22 mouse cellular contexts compared by ENCODE assay signal in genomic region chr4:95865251-95865650, GRCm38 (mm10).
DNase-seq lines count a peak whose midpoint lies in the region; ATAC-seq and TF ChIP-seq lines count a peak whose summit lies in the region.
"Had no signal": no experiment of that assay in that cellular context is flagged by ENCODE, and none has a peak within 500 bp of the region (broad histone marks: within the 10 kb centered on the region; RNA-seq: fewer than 3 reads in every experiment).

No protein-coding gene starts in this region.

- no peak overlapping the region for H3ac ChIP-seq in C2C12 (ENCODE audit: control insufficient read depth, insufficient read length, low read depth)

- POLR2A ChIA-PET in Patski (lab: Charles Lee): no interaction called here

- in situ Hi-C loops in Patski (cut with MboI; ENCODE audit: low pct_unique_long_range_greater_than_20kb): loop anchor here (5.0 kb wide), 4 partner anchors 68 to 858 kb away; partner anchors contain the start of gene Jun

- no peak for DNase-seq in gastrocnemius, adult 2 months
- no peak for DNase-seq in gastrocnemius, adult 8-10 months (ENCODE audit: low spot score in 2 of 2)
- no peak for DNase-seq in Patski (ENCODE audit: low read depth, low spot score)
- DNase-seq in skeletal muscle tissue, adult 2 months (ENCODE audit: low read depth, low spot score): peak; percentile 38
- DNase-seq in embryo, embryonic 9.5 days (ENCODE audit: extremely low spot score): no peak
- DNase-seq: kidney, adult 18-20 months; kidney, postnatal 36 days; layer of hippocampus, postnatal 36 days; liver, embryonic 13.5 days; lung, adult 2 months; lung, postnatal 10 days; right cerebral cortex, postnatal 25 days; thymus, adult 18-20 months; thymus, postnatal 25 days had no signal

- no peaks in the 10 kb centered on the region for H3K27me3 ChIP-seq in C2C12 (ENCODE audit: control insufficient read depth, insufficient read depth, insufficient read length)
- H3K27me3 ChIP-seq in Patski: no peaks in the 10 kb centered on the region
- H3K27me3 ChIP-seq in kidney, embryonic 14.5 days (ENCODE audit: control insufficient read depth, insufficient read depth, low read length): no peaks in the 10 kb centered on the region
- H3K27me3 ChIP-seq: forebrain, embryonic 15.5 days; liver, embryonic 13.5 days; midbrain, embryonic 13.5 days had no signal

- H3K9ac ChIP-seq in kidney, embryonic 14.5 days (ENCODE audit: low read depth, low read length): no peak overlapping the region
- H3K9ac ChIP-seq: forebrain, embryonic 15.5 days; liver, embryonic 13.5 days; midbrain, embryonic 13.5 days had no signal

- H3K4me2 ChIP-seq in kidney, embryonic 14.5 days (replicated peaks; ENCODE audit: low read depth, low read length): no peak overlapping the region
- H3K4me2 ChIP-seq: forebrain, embryonic 15.5 days; liver, embryonic 13.5 days; midbrain, embryonic 13.5 days had no signal

- H3K79me3 ChIP-seq in C2C12 (ENCODE audit: low read depth): no peaks in the 10 kb centered on the region

- H3K27ac ChIP-seq in gastrocnemius, adult 2 months: peak overlapping the region; percentile 62; the same call in 1 of the 2 replicates
- no peak overlapping the region for H3K27ac ChIP-seq in kidney, embryonic 14.5 days (ENCODE audit: low read depth, low read length)
- H3K27ac ChIP-seq: forebrain, embryonic 10.5 days; forebrain, embryonic 15.5 days; liver, embryonic 13.5 days; macrophage; midbrain, embryonic 13.5 days; stomach, postnatal 0 days had no signal

- H3K4me1 ChIP-seq in kidney, embryonic 14.5 days (ENCODE audit: control insufficient read depth, insufficient read depth, low read length): peaks cover 19% of the 10 kb centered on the region; the same call in 1 of the 2 replicates
- H3K4me1 ChIP-seq: midbrain, embryonic 13.5 days had no signal

- no peaks in the 10 kb centered on the region for H3K36me3 ChIP-seq in C2C12 (ENCODE audit: control insufficient read depth, insufficient read depth)
- H3K36me3 ChIP-seq in kidney, embryonic 14.5 days (ENCODE audit: control insufficient read depth, insufficient read depth, low read length): no peaks in the 10 kb centered on the region
- H3K36me3 ChIP-seq: forebrain, embryonic 10.5 days; forebrain, embryonic 15.5 days; liver, embryonic 13.5 days; midbrain, embryonic 13.5 days had no signal

- WGBS in kidney, embryonic 14.5 days: 87% methylated on average over 5 of the region's 5 CpGs

- TF ChIP-seq CTCF in gastrocnemius, adult 2 months (IDR thresholded peaks at IDR 0.05): no peak
- TF ChIP-seq CTCF in C2C12 (IDR thresholded peaks at IDR 0.05; ENCODE audit: control insufficient read depth, insufficient read depth, insufficient read length) (no peak), Patski (IDR thresholded peaks at IDR 0.05) (no peak)

- intact Hi-C loops in gastrocnemius, adult 2 months (cut with DNase I): loop anchor here (10.0 kb wide), 2 partner anchors 310 to 480 kb away; partner anchors contain the start of gene Fggy

- no peaks in the 10 kb centered on the region for H3K9me3 ChIP-seq in kidney, embryonic 14.5 days (ENCODE audit: control insufficient read depth, low read length)
- H3K9me3 ChIP-seq: forebrain, embryonic 10.5 days; forebrain, embryonic 15.5 days; liver, embryonic 13.5 days; midbrain, embryonic 13.5 days had no signal

- peak; percentile 51 for ATAC-seq in Patski
- no peak for ATAC-seq in kidney, embryonic 14.5 days (ENCODE audit: low FRiP score, low TSS enrichment)
- ATAC-seq: CD4-positive, CD25-positive, alpha-beta regulatory T cell, adult 4 months; forebrain, embryonic 15.5 days; midbrain, embryonic 13.5 days had no signal

- H3K79me2 ChIP-seq in C2C12 (ENCODE audit: control insufficient read depth, insufficient read depth): no peaks in the 10 kb centered on the region

- CTCF ChIA-PET in Patski (lab: Charles Lee): interaction anchor here (1.1 kb wide), 1 partner anchor 128 kb away, joined by 3 read pairs; no protein-coding TSS in a partner anchor

- no peak overlapping the region for H3K4me3 ChIP-seq in gastrocnemius, adult 2 months
- no peak overlapping the region for H3K4me3 ChIP-seq in C2C12 (ENCODE audit: insufficient read depth, poor library complexity, severe bottlenecking)
- H3K4me3 ChIP-seq in kidney, embryonic 14.5 days (ENCODE audit: low read length): no peak overlapping the region
- H3K4me3 ChIP-seq: forebrain, embryonic 10.5 days; forebrain, embryonic 15.5 days; liver, embryonic 13.5 days; midbrain, embryonic 13.5 days had no signal

TF ChIP-seq in C2C12, 6 proteins besides CTCF, POLR2A, EP300 and RAD21:
- no peak for TF ChIP-seq CEBPB (IDR thresholded peaks at IDR 0.05; ENCODE audit: low read depth)
- peak; percentile 39 for TF ChIP-seq MYOD1 (IDR thresholded peaks at IDR 0.05; ENCODE audit: control insufficient read depth, insufficient read length, low read depth)
- TF ChIP-seq MAX (IDR thresholded peaks at IDR 0.05): no peak
- no peak for TF ChIP-seq FOSL1 (IDR thresholded peaks at IDR 0.05; ENCODE audit: insufficient read depth, low read length, poor library complexity, severe bottlenecking)
- no peak for TF ChIP-seq MYOG (IDR thresholded peaks at IDR 0.05; ENCODE audit: control insufficient read depth, extremely low read depth, insufficient read length)
